Mouse (Mus musculus): ENCODE results near the gene Bmp5.
"Not testable (repeated sequence)": the region's sequence is repeated elsewhere in the genome, so short reads cannot be mapped to it uniquely, and the experiment has no call there.

The Bmp5 gene

GRCm38 (mm10) chr9:75775129-75775845 is at the start of gene Bmp5:
Gene Bmp5, plus strand, starts transcription at chr9:75775364.
- no peak for ATAC-seq (ENCODE audit: low TSS enrichment)

DNA sequence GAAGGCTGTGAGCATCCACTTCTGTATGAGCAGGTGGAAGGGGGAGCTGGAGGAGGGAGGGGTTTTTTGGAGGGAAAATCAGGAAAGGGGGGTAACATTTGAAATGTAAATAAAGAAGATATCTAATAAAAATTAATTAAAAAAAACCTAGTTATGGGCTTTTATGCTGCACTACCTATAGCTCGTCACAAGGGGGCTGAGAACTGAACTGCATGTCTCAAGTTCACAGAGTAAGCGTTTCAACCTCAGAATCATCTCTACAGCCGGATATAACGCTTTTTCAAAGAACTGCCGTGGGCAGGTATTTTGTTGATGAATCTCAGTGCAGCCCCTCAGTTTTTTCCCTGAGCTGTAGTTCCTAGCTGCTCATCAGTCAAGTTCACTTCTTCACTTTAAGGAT is 15.1 kb upstream of the Bmp5 start:
- 0 out of 2 replicates have a peak, but pooled peaks have one; percentile 62 for ATAC-seq (ENCODE audit: low TSS enrichment)

- no peak for ATAC-seq (ENCODE audit: low TSS enrichment)
These were observed 13.6 kb upstream of the Bmp5 start for GRCm38 (mm10) chr9:75761567-75761966.

DNA sequence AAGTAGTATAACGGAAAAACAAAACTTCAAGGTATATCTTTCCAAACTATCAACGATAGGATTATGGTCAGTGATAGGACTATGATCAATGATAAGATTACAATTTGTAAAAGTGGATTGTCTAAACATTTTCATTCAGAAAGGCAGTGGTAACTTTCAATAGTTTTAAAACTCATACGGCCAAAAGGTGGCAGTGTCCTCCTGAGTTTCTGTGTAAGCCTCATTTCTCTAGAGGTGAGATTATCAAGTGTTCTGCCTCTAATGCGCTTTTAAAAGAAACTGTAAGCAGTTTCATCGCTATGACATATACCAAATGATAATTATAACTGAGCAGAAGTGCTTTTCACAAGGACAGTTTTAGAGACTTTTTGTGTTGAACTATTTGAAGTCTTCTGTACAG is 12.7 kb upstream of the Bmp5 start:
- ATAC-seq (ENCODE audit: low TSS enrichment): peak; percentile 76

- no peak for ATAC-seq (ENCODE audit: low TSS enrichment)
These were observed 10.4 kb upstream of the Bmp5 start for GRCm38 (mm10) chr9:75764792-75765191.

DNA sequence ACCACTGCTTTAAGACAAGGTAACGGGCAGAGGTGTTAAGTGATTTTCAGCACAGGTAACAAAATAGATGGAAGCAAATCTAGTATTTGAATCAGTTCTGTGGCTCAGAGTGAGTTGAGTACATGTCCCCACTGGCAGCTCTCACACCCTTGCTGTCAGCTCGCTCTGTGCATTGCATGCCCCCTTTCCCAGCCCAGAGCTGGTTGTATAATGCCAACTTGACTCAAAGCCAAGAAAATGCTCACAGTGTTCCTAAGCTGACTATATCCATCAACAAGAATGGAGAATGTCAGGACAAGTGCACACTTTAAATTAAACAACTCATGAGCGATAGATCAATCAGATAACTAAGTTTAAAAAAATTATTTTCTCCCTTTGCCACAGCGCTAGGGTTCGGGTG is 8.6 kb upstream of the Bmp5 start:
- no peak for ATAC-seq (ENCODE audit: low TSS enrichment)

GRCm38 (mm10) chr9:75769042-75769441 is 6.1 kb upstream of the Bmp5 start:
- ATAC-seq (ENCODE audit: low TSS enrichment): no peak

DNA sequence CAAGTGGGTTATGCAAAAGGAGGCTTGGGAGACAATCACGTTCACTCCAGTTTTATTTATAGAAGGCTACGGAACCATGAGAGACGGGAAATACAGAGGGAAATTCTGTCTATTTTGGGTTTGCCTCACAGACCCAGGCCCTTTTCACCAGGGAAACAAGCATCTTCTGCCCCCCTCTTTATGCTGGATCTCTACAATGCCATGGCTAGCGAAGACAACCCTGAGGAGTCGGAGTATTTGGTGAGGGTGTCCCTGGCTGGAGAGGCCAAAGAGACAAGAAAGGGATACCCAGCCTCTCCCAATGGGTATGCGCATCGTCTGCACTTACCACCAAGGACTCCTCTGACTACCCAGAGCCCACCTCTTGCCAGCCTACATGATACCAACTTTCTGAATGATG is 989 bp downstream of the Bmp5 start:
- ATAC-seq (ENCODE audit: low TSS enrichment): no peak

- no peak for ATAC-seq (ENCODE audit: low TSS enrichment)
These were observed 3.7 kb downstream of the Bmp5 start for GRCm38 (mm10) chr9:75778762-75779346.

- no peak for ATAC-seq (ENCODE audit: low TSS enrichment)
These were observed 5.6 kb downstream of the Bmp5 start for GRCm38 (mm10) chr9:75780558-75781276.

- no peak for ATAC-seq (ENCODE audit: low TSS enrichment)
These were observed 6.4 kb downstream of the Bmp5 start for GRCm38 (mm10) chr9:75781600-75781999.

DNA sequence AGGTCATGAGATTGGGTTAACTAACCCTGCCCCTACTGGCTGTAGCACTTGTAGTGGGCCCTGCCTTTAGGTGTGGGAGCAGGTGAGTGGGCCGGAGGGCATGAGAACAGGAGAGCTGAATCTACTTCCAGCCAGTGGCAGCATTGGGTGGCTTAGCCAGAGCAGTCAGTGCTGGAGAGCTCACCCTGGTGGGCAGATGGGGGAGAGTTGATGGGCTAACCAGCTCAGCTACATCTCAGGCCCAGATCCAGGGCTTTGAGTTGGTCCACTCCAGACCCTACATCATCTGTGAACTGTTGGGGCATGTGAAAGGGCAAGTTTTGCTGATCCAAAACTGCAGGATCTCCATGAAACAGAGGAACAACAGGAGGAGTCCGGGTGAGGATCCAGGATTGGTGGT is 8.4 kb downstream of the Bmp5 start:
- ATAC-seq (ENCODE audit: low TSS enrichment): no peak

DNA sequence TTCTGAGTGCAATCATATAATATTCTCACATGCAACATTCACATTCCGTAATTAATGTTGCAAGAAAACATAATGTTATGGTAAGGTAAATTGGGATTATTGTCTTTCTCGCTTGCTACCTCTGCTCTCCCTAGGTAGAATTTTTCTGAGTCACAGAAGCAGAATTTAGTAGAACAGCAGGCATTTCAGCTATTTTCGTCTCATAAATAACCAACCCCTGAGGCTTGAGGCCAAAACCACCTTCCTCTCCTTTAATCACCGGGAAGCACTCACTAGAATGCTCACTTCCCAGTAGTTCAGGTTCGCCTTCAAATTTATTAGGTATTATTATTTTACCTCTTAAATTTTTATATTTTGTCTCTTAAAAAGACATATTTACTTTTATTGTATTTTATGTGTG is 10.8 kb downstream of the Bmp5 start:
- no peak for ATAC-seq (ENCODE audit: low TSS enrichment)

DNA sequence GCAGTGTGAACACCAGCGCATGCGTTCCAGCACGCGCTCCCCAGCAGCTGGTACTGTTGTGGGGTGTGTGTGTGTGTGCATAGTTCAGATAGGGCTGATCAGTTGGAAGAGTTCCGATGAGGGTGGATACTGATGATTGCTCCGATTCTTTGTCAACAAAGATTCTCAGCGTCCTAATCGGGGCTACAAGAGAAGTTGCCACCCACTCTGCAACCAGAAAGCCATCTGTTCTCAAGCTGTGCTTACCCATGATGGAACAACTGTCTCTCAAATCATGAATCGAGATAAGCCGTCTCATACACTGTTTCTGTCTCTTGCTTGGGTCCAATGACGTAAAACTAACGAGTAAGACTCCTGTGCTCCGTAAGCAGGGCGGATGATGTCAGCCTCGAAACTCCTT is 12.0 kb downstream of the Bmp5 start:
- ATAC-seq (ENCODE audit: low TSS enrichment): no peak

DNA sequence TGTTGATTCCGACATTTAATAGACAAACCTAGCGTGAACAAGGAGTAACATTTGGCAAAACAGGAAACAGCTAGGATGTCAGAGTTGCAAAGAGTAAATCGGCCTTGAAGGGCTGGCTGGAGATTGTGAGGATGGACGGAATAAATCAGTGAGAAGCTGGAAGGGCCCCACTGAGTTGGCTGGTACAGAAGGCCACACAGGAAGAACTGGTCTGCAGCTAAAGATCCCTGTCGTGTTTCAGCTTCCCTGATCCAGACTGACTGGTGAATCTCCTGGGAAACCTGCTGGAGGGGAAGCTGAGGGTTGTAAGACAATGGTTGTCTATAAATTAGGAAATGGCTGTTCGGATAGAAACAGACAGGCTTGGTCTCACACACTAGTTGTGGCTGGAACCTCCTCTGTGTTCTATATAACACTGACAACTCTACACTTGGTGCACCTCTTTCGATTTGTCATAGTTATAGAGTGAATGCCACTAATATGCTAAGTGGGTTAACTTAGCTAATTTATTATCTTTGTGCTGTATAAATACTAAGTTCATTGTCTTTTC is 14.8 kb downstream of the Bmp5 start:
- no peak for ATAC-seq (ENCODE audit: low TSS enrichment)

DNA sequence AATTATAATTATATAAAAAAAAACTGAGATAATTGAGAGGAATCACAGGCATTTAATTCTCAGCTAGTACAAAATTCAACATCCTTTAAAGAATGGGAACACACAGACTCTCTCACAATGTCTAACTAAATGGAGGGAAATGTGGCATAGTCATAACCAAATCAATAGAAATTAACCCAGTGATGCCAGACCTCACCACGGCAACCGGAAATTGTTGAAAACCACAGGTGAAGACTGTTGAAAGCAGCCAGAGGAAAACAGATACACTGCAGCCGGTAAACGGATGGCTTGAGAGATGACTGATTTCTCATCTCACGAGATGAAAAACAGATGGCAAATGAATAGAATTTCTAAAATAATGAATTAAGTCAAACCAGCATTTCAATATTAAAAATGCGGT is 29.8 kb downstream of the Bmp5 start:
- no peak for ATAC-seq (ENCODE audit: low TSS enrichment)

DNA sequence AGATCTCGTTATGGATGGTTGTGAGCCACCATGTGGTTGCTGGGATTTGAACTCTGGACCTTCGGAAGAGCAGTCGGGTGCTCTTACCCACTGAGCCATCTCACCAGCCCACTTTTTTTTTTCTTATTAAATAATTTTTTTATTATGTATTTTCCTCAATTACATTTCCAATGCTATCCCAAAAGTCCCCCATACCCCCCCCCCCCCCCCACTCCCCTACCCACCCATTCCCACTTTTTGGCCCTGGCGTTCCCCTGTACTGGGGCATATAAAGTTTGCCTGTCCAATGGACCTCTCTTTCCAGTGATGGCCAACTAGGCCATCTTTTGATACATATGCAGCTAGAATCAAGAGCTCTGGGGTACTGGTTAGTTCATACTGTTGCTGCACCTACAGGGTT is 33.0 kb downstream of the Bmp5 start:
- ATAC-seq (ENCODE audit: low TSS enrichment): not testable (repeated sequence)

DNA sequence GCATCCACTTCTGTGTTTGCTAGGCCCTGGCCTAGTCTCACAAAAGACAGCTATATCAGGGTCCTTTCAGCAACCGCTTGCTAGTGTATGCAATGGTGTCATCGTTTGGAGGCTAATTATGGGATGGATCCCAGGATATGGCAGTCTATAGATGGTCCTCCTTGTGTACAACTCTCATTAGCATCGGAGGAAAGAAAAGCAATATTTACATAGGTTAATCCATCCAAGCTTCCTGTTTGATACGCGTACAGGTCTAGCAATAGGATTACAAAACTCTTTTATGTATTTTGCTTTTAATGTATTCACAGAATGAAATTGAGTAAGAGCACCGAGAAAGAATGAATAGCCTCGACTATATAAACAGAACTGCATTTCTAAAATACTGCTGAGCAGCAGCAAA is 33.5 kb downstream of the Bmp5 start:
- no peak for ATAC-seq (ENCODE audit: low TSS enrichment)

- ATAC-seq (ENCODE audit: low TSS enrichment): no peak
These were observed 40.0 kb downstream of the Bmp5 start for GRCm38 (mm10) chr9:75815161-75815560.

DNA sequence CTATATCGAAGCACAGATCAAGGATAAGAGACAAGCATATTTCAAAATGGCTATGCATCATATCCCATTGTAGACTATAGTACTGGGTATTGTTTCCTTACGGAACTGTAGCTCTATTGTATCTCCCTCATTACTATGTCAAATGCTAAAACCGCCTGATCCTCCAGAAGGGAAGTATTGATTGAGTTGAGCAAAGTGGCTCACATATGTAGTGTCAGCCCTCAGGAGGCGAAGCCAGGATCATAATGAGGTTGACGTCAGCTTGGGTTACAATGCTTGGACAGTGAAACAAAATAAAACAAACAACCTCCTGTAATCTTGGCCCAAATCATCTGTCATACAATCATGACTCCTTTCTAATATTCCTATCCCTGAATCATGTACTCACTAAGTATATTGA is 43.2 kb downstream of the Bmp5 start:
- ATAC-seq (ENCODE audit: low TSS enrichment): no peak

DNA sequence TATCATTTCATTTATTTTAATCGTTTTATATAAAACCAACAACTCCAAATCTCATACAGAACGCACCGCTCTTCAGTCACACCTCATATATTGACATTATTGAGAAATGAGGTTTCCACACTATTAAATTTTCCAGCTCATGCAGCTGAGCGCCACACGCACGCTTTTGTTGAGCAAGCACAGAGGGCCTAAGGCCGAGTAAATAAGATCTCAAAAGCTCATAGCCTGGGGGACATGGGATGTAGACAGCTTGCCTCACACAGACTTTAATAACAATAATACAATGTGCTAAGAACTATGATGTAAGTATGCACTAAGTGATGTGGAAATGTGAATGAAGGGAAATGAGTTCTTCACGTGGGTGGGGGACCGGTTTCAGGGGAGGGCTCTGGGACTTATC is 57.3 kb downstream of the Bmp5 start:
- no peak for ATAC-seq (ENCODE audit: low TSS enrichment)

DNA sequence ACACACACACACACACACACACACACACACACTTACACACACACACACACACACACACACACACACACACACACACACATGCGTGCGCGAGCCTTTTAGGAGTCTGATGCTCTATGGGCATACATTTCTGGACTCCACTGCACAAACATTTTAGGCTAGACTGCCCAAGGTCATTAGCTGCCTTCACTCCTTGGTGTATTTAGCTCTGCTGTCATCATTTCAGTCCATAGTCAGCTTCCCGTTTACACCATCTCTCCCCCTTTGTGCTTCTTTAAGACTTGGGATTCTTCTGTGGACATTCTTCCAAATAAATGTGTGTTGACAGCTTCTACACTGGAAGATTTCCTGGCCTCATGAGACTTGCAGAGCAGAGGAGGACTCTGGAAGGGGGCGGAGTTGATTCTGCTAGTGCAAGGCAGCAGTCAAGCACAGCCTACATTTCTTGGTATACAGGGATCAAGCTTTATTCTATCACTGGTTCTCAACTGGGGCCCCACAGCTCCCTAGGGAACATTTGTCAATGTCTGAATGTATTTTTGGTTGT is 58.1 kb downstream of the Bmp5 start:
- no peak for ATAC-seq (ENCODE audit: low TSS enrichment)

DNA sequence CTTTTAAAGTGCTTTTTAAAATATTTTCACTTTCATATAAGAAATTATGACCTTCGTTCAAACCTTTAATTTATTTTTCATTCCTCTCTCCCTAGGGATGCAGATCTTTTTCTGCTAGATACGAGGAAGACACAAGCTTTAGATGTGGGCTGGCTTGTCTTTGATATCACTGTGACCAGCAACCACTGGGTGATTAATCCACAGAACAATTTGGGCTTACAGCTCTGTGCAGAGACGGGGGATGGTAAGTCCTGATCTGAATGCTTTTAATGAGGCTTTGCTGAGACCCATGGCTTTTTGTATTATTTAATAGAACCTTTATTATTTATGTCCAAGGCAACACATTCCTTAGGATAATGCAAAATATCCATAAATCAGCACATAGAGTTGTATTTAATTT is 64.3 kb downstream of the Bmp5 start:
- ATAC-seq (ENCODE audit: low TSS enrichment): no peak
